Mouse (Mus musculus): ENCODE data around the gene Atg9b. TPM values are rescaled to one million over a fixed set of nuclear protein-coding genes. Genes with fewer than 3 reads are reported as not detected.

The Atg9b gene
- total RNA-seq (2023; ENCODE audit: inconsistent age): not detected in 4 replicates

DNA sequence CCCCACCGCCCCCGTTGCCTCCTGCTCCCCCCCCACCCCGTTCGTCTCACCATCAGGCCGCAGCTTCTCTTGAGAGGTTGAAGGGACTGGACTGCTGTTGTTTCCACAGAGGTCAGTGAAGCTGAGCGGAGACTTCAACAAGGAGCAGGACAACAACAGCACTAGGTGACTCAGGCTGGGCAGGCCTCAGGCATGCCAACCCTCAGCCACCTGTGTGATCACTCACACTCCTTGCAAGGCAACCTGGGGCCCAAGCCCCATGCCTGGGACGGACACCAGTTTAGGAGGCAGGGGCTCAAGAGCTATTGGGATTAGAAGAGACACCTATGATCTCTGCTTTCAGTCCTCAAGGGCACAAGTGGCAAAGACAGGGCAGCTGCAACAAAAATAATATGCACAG is at the start of gene Atg9b:
Gene Atg9b, minus strand, starts transcription at position 280 of the 400 bp plus-strand sequence.

GRCm38 (mm10) chr5:24423129-24424003 is 31.4 kb upstream of the Atg9b start, which contains the start of the genes Cdk5 and Slc4a2:
Gene Cdk5 (minus strand): TSS chr5:24423530.
Gene Slc4a2 (plus strand): TSS chr5:24423837.

GRCm38 (mm10) chr5:24413042-24413693 is 21.2 kb upstream of the Atg9b start, which contains the start of gene Asic3:
Gene Asic3 (plus strand): TSS chr5:24413392.

GRCm38 (mm10) chr5:24393392-24393997 is 1.6 kb upstream of the Atg9b start, which contains the start of gene Abcb8:
Gene Abcb8 (plus strand): TSS chr5:24393663.

GRCm38 (mm10) chr5:24364508-24364907 is 27.4 kb downstream of the Atg9b start, which contains the start of gene Nos3:
Gene Nos3 (plus strand): TSS chr5:24364810.

GRCm38 (mm10) chr5:24351278-24351677 is 40.7 kb downstream of the Atg9b start, which contains the start of gene Kcnh2:
Gene Kcnh2 (minus strand): TSS chr5:24351604.

Other genes with a start within 250 kb of the Atg9b start
- 12.5 to 19.8 TPM (median 14.3 TPM) in 4 replicates for gene Nupl2, start 227.2 kb downstream of the Atg9b start, total RNA-seq (2023; ENCODE audit: inconsistent age)
- not detected in 4 replicates for gene Kcnh2, start 40.5 kb downstream of the Atg9b start, total RNA-seq (2023; ENCODE audit: inconsistent age)
- gene Nos3, start 27.3 kb downstream of the Atg9b start, total RNA-seq (2023; ENCODE audit: inconsistent age): 0.15 to 0.35 TPM (median 0.32 TPM) in 4 replicates
- gene Abcb8, start 1.5 kb upstream of the Atg9b start, total RNA-seq (2023; ENCODE audit: inconsistent age): 21.3 to 25.4 TPM (median 23.8 TPM) in 4 replicates
- gene Asic3, start 21.2 kb upstream of the Atg9b start, total RNA-seq (2023; ENCODE audit: inconsistent age): not detected in 4 replicates
- gene Cdk5, start 31.4 kb upstream of the Atg9b start, total RNA-seq (2023; ENCODE audit: inconsistent age): 31.0 to 38.3 TPM (median 34.1 TPM) in 4 replicates
- 61.9 to 68.1 TPM (median 62.6 TPM) in 4 replicates for gene Slc4a2, start 31.7 kb upstream of the Atg9b start, total RNA-seq (2023; ENCODE audit: inconsistent age)
- gene Fastk, start 53.1 kb upstream of the Atg9b start, total RNA-seq (2023; ENCODE audit: inconsistent age): 83.5 to 99.7 TPM (median 90.5 TPM) in 4 replicates
- gene Tmub1, start 55.7 kb upstream of the Atg9b start, total RNA-seq (2023; ENCODE audit: inconsistent age): 24.9 to 27.6 TPM (median 26.1 TPM) in 4 replicates
- 40.0 to 49.3 TPM (median 44.5 TPM) in 4 replicates for gene Agap3, start 60.0 kb upstream of the Atg9b start, total RNA-seq (2023; ENCODE audit: inconsistent age)
- gene Gbx1, start 135.1 kb upstream of the Atg9b start, total RNA-seq (2023; ENCODE audit: inconsistent age): not detected in 4 replicates
- not detected in 4 replicates for gene Asb10, start 148.8 kb upstream of the Atg9b start, total RNA-seq (2023; ENCODE audit: inconsistent age)
- gene 4931409K22Rik, start 164.7 kb upstream of the Atg9b start, total RNA-seq (2023; ENCODE audit: inconsistent age): not detected in 4 replicates
- 37.4 to 43.1 TPM (median 40.0 TPM) in 4 replicates for gene Abcf2, start 185.3 kb upstream of the Atg9b start, total RNA-seq (2023; ENCODE audit: inconsistent age)
- 34.0 to 42.1 TPM (median 40.7 TPM) in 4 replicates for gene Chpf2, start 194.6 kb upstream of the Atg9b start, total RNA-seq (2023; ENCODE audit: inconsistent age)
- gene Smarcd3, start 232.3 kb upstream of the Atg9b start, total RNA-seq (2023; ENCODE audit: inconsistent age): 0.45 TPM in 1 of 4 replicates, not detected in the others

Measured in B cell, adult (primary cell).